Mouse (Mus musculus) thymus, postnatal 36 days (tissue): ENCODE measurements around the gene Btbd9.
"Not testable (repeated sequence)": the region's sequence is repeated elsewhere in the genome, so short reads cannot be mapped to it uniquely, and the experiment has no call there.

Experiments used
- DNase-seq, 2 experiments: peaks; one replicate each; pipeline ENCODE4 v3.0.0; 2022; ENCODE audit warnings: mixed read lengths in 2 of 2

Btbd9 gene

DNA sequence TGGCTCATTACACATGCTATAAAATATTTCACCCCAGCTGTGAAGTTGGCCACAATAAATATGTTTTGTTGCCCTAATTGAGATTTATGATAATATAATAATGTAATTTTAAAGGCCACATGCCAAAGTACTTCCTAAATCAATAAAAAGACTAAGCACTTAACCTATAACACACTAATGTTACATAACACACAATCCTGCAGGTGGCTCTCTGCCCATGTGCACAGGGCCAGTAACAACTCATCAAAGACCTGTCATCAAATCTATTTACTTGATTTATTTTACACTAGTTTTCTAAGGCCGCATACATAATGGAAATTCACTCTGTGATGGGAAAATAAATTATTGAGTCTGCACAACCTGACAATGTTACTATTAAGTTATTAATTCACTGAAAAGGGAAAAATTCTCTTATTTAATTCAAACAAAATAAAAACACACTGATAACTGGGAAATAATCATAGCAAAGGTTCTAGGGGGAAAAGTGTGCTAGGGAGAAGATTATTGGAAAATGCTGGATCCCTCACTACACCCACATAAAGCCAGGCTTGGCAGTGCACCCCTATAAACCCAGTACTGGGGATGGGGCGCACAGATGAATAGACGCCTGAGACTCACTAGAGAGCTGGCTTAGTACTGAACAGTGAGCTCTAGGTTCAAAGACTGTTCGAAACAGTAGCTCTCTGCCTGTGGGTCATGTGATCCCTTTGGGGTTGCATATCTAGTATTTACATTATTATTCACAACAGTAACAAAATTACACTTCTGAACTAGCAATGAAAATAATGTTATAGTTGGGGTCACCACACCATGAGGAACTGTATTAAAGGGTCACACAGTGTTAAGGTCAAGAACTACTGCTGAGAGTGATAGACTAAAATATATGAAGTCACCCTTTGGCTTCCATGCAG lies 23.0 kb downstream of the Btbd9 start:
- DNase-seq: no peak

DNA sequence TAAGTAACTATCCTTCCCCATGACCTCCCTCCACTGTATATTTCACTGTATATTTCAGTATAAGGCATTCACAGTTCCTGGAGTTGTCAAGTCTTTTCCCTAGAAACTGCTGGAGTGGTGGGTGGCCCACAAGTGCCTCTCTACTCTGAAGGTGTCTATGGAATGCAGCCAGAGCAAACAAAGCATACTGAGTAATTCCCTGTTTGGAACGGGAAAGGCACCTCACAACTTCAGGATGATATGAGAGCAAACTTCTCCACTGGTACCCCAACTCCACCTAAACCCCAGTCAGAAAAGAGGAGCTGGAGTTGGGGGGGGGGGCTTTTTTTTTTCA lies 25.5 kb downstream of the Btbd9 start:
- no peak for DNase-seq

DNA sequence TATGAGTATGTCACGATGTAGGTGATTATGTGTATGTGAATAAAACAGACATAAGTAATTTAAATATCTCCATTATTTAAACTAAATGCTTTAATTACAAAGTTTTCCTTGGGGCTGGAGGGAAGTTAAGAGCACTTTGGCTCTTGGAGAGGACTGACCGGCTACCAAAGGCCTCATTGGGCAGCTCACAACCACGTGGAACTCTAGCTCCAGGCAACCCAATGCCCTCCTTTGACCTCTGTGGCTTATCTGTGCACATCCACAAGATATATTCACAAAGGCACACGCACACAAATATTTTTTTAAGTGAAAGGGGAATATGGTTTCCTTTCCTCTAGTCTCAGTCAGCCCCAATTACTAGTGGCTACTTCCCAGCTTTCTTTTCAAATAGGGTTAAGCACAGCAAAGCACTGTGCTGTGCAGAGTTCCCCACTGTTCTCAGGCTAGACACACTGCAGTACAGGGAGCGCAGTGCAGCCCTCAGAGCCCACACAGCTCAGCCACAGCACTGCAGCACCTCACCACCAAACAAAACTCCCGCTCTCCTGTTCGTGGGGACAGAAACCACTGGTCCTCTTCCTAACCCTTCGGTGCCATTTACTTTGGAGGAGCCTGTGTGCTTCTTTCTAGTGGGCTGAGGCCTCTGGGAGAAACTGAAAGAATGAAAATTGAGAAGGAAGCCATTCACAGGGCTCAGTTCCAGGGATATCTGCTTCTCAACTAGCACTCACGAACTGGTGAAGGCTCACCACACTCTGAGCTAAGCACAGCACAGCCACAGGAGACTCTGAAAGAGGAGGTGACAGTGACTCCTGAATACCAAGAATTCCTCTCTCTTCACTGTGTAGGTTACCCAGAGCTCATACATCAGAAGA lies 26.2 kb downstream of the Btbd9 start:
- no peak for DNase-seq

- no peak for DNase-seq
Measured at GRCm38 (mm10) chr17:30539098-30539497, 37.2 kb downstream of the Btbd9 start.

GRCm38 (mm10) chr17:30536651-30537050 lies 39.6 kb downstream of the Btbd9 start:
- DNase-seq: no peak

DNA sequence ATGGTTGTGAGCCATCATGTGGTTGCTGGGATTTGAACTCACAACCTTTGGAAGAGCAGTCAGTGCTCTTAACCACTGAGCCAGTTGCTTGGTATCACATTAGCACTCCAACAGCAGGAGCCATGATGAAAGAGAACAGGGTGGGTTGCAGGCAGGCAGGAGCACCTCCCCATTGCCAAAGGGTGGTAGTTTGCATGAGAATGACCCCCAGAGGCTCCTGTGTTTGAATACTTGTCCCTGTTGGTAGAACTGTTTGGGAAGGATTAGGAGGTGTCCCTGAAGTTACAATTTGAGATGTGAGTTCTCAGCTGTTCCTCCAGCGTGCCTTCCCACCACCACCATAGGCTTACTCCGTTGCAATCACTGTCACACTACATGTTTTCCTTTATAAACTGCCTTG lies 43.2 kb downstream of the Btbd9 start:
- no peak for DNase-seq

DNA sequence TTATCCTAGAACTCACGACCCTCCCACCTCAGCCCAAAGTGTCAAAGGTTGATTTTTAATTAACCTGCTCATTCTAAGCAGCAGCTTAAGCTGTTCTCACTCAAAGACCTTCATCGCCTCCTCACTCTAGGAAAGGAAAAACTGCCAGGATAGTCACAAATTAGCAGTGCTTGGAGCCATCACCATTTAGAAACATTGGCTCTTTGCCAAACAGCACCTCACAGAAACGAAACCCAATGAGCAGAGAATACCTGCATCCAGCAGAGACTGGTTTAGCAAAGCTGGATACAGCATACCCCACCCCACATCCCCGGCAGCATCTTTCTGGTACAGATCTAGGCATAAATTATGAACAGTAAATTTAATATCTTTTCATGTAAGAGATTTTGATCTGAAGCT lies 45.7 kb downstream of the Btbd9 start:
- no peak for DNase-seq

- DNase-seq: no peak
Measured at GRCm38 (mm10) chr17:30529632-30530541, 46.4 kb downstream of the Btbd9 start.

DNA sequence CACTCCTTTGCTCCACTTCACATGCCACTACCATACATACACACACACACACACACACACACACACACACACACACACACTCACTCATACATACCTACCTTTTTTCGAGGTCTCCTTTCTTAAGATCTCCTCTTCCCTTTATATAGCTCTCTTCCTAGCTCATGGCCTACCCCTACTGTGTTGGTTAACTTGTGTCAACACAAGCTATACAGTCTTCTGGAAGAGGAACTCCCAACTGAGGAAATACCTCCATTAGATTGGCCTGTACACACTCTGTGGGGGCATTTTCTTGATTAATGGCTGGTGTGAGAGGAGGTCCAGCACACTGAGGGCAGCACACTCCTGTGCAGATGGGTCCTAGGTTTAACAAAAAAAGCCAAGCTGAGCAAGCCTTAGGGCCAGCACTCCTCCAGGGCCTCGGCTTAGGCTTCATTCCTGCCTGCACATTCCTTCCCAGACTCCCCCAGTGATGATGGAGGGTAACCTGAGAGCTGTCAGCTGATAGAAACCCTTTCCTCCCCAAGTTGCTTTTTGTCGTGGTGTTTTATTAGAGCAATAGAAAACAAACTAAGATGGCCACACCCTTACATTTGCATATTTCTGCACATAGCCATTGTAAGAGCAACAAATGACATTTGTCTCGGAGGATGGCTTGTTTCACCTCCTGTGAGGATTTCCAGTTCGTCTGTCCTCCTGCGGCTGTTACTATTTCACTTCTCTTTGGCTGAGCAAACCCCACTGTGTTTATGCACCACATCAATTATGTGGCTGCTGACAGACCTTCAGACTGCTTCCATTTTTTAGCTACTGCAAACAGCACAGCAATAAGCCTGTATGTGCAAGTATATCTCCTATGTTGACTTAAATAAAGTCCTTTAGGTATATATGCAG lies 50.6 kb downstream of the Btbd9 start:
- DNase-seq: no peak

DNA sequence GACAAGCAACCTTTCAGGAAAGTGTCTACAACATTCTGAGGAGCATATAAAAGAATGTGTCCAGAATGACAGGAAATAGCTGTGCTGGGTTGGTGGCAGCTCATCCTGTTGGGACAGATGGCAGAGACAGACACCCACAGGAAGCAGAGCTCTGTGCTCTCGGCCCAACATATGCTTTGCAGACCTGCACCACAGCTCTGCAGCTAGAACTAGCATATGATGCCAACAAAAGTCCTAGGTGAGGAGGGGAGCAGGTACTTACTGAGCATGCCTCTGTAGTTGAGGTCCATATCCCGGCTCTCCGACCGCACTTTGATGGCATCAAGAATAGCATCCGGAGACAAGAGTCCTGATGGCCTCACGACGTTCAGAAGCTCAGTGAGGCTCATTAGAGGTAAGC lies 51.8 kb downstream of the Btbd9 start:
- DNase-seq: peak; percentile 26 to 31

- DNase-seq: no peak
Measured at GRCm38 (mm10) chr17:30523783-30524182, 52.5 kb downstream of the Btbd9 start.

DNA sequence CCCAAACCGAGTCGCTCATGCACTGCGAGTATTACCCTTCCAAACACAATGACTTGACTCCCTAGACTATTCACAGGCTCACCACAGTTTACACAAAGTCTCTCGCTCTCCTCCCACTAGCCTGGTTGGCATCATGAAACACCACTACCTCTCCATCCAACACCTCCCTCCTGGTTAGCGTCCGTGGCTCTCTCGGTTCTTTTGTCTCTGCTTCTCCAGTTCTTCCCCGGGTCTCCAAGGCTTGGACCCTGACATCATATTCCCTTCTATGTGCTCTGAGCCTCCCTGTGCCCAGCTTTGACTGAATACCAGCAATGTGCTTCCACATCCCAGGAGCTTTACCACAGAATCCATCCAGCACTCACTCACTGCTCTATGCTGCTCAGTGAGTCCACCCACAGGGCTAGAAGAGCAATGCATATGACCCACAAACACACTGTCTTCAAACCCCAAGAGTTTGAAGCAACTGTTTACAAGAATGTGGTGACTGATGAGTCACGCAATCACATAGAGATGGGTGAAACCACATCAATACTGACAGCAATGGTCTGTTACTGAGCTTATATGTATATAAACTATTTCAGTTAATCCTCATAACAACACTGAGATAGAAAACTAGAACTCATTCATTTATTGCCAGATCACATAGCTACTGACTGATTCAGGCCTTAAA lies 53.7 kb downstream of the Btbd9 start:
- DNase-seq: no peak

GRCm38 (mm10) chr17:30519172-30519512 lies 57.1 kb downstream of the Btbd9 start:
- not testable (repeated sequence) for DNase-seq

DNA sequence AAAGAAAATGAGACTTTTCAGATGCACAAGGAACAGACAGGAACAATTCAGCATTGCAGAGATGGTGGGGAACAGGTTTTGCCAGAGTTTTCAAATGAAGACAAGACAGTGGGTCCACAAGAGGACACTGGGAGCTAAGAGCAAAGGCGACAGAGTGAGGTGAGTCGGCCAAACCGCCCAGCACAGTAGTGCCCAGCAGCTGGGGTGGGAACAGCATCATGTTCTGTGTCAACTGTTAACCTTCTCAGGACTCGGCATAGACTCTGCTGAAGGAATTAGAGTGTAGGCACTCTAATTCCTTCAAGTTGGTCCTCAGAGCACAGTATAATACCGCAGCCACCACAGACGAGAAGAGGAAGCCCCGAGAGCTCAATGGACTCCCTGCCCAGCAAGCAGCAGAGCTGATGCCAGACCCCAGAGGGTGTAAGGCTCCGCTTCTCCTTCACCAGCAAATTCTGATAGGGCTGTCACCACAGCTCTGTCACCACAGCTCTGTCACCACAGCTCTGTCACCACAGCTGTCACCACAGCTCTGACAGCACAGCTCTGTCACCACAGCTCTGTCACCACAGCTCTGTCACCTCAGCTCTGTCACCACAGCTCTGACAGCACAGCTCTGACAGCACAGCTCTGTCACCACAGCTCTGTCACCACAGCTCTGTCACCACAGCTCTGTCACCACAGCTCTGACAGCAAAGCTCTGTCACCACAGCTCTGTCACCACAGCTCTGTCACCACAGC lies 57.7 kb downstream of the Btbd9 start:
- peak in 1 of 2 experiments; percentile 32 for DNase-seq

DNA sequence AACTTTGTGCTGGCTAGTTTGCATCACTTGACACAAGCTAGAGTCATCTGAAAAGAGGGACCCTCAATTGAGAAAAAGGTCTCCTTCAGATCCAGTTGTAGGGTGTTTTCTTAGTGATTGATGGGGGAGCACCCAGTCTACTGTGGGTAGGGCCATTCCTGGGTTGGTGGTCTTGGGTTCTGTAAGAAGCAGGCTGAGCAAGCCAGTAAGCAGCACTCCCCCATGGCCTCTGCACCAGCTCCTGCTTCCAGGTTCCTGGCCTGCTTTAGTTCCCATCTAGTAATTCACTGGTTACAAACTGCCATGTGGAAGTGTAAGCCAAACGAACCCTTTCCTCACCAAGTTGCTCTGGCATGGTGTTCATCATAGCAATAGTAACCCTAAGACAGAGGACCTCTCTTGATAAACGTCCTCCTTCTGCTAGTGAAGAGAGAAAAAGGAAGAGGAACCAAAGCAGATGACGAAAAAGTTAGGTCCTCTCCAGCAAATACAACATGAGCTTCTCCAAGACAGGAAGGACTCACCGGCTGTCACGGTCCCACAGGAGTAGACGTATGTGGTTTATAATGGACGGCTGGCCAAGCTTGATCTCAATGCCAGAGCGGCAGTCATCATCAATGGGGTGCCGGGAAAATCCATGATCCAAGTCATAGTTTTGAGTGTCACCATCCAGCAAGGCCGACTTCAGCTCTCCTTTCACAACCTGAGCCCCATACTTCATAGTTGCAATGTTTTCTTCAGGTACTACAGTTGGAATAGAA lies 59.5 kb downstream of the Btbd9 start:
- DNase-seq: no peak

- DNase-seq: no peak
Measured at GRCm38 (mm10) chr17:30515401-30515800, 60.9 kb downstream of the Btbd9 start.

DNA sequence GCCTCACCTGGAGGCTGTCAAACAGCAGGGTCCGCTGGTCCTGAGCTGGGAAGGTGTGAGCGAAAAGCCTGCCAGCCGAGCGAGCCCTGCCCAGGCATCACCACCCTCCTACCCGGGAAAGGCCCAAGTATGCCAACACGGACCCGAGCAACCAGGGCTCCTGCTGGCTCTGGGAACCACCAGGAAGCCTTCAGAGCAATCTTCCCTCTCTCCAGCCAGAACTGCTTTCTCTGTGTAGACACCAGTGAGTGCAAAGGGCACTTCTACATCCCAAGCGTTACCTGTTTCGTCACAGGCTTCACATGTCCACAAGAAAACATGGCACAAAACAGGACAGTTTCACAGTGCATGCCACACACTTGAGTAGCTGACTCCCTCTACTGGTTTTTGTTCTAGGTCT lies 63.3 kb downstream of the Btbd9 start:
- DNase-seq: no peak

DNA sequence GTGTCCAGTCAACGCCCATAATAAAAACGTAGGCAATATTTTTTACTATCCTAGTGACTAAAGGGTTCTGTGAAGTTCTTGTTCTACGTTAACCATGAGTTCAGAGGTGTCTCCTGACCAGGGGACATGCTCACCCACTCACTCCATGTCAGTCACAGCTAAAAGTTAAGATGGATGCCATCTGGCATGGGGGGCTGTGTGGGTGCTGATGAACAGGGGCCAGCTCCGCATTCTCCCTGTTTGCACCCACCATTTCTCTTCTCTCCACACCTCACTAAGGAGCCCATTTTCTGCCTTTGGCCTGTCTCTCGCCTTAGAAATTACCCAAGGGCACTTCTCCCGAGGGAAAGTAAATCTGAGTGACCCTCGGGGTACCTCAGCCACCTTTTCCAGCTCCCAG lies 63.8 kb downstream of the Btbd9 start:
- DNase-seq: no peak

DNA sequence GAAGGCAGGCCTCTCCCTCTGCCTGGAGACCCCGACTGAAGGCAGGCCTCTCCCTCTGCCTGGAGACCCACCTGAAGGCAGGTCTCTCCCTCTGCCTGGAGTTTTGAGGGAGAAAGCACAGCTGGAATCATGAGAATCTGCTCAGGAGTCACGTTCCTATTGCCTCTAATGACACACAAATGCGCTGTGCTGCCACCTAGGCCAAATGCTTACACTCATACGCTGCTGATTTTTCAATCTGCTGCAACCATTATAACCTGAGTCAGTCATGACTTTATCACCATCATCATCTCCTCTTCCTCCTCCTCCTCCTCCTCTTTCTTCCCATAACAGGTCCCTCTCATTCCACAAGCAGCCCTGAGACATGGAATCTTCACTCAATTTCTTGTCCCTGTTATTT lies 64.3 kb downstream of the Btbd9 start:
- DNase-seq: no peak

DNA sequence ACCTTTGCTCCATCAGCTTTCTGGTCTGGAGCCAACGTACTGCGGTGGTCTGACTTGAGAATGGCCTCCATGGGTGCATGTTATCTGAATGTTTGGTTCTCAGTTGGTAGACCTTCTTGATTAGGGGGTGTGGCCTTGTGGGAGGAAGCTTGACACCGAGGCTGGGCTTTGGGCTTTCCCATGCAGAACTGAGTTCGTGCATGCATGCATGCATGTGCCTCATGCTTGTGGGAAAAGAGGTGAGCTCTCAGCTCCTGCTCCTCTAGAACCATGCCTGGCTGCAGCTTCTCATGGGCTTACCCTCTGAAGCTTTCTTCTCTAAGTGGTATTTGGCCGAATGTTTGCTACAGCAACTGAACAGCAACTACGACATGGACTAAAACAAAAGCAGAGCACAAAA lies 64.9 kb downstream of the Btbd9 start:
- DNase-seq: no peak
